Mouse (Mus musculus) hindbrain, postnatal 0 days (tissue): ENCODE data around the gene Abtb2. TPM values are rescaled to one million over a fixed set of nuclear protein-coding genes. Genes with fewer than 3 reads are reported as not detected.

Experiments
- ATAC-seq: fragments of 200-750 bp; cut with Nextera tagmentation; 2 replicates; pipeline ENCODE4 v1.8.0; 2017; ENCODE audit warnings: mild to moderate bottlenecking, moderate TSS enrichment, moderate library complexity
- DNase-seq: peaks from one replicate; pipeline ENCODE4 v3.0.0-alpha.2; 2015; ENCODE audit warnings: low spot score
- H3K27ac ChIP-seq: fragments of 300-500 bp; sonication (generic); 2 replicates; pipeline ENCODE4 v1.5.1; 2014; ENCODE audit warnings: mild to moderate bottlenecking
- H3K27me3 ChIP-seq: fragments of 300-500 bp; sonication (generic); 2 replicates; pipeline ENCODE4 v1.6.1; 2014; ENCODE audit warnings: low read length, mixed read lengths; ENCODE audit not compliant: insufficient read depth
- H3K36me3 ChIP-seq: fragments of 300-500 bp; sonication (generic); 2 replicates; pipeline ENCODE4 v1.6.1; 2014; ENCODE audit warnings: low read length, mixed read lengths; ENCODE audit not compliant: insufficient read depth
- H3K4me1 ChIP-seq: fragments of 300-500 bp; sonication (generic); 2 replicates; pipeline ENCODE4 v1.6.1; 2014; ENCODE audit warnings: antibody characterized with exemption, low read length, mixed read lengths; ENCODE audit not compliant: insufficient read depth
- H3K4me2 ChIP-seq: fragments of 300-500 bp; sonication (generic); 2 replicates; pipeline ENCODE4 v1.6.1; 2014; ENCODE audit warnings: low read depth, mild to moderate bottlenecking, low read length, moderate library complexity, mixed read lengths
- H3K4me3 ChIP-seq: fragments of 300-500 bp; sonication (generic); 2 replicates; pipeline ENCODE4 v1.5.1; 2014; ENCODE audit warnings: low read length
- H3K9ac ChIP-seq: fragments of 300-500 bp; sonication (generic); replicated peaks from 2 replicates; pipeline ENCODE4 v1.6.1; 2014; ENCODE audit warnings: mild to moderate bottlenecking, low read length, moderate library complexity, mixed read lengths
- H3K9me3 ChIP-seq: fragments of 300-500 bp; sonication (generic); 2 replicates; pipeline ENCODE4 v1.6.1; 2016; ENCODE audit warnings: low read length, mixed read lengths
- CTCF ChIP-seq: IDR thresholded peaks from 2 replicates; pipeline ENCODE4 v1.5.1; 2016; ENCODE audit warnings: antibody characterized with exemption, control low read depth, low read depth
- WGBS: fragments of 180-500 bp; shearing (Covaris S2); extraction: QIAGEN DNeasy Blood & Tissue Kit; methylation state at CpG from one replicate; pipeline ENCODE4 v1.1.7; 2014; 5-methylcytosine and 5-hydroxymethylcytosine counted together
- polyA plus RNA-seq: library from polyadenylated mRNA; unstranded; fragments of >200 nt; fragmentation: Nextera tagmentation; extraction: Ambion mirVana; gene quantifications from 2 replicates; pipeline ENCODE4 v1.2.1, GENCODE M21; 2015
- total RNA-seq: library from RNA; depleted of rRNA; stranded (reverse); fragments of >200 nt; gene quantifications from 2 replicates; pipeline ENCODE4 v1.2.3, GENCODE M21; 2014

Abtb2 gene
- total and polyA plus RNA-seq, 2 experiments from 2014 or later: 11.7 to 45.9 TPM

GRCm38 (mm10) chr2:103610831-103611535 is 44.9 kb downstream of the Abtb2 start:
- 43% methylated on average over 8 of the region's 8 CpGs for WGBS
- 0 out of 2 replicates have a peak, but pooled peaks have one; percentile 27 for ATAC-seq

DNA sequence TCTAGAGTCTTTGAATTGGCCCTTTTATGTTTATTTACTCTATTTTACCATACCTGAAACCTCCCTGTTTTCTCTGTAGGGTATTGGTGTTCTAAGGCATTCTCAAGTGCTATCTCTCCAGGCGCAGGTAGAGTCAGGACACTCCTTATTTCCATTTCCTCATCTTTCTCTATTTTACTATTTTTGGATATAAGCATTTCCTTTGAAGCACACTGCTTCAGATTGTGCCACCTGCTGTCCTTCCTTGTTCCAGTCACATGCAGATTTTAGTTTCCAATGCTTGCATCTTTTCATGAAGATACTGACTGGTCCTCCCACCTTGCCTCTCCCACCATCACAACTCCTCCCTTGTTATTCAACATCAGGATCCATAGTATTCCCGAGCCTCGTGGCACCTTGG is 47.8 kb downstream of the Abtb2 start:
- Histone ChIP-seq H3K36me3 (no peaks in the 10 kb centered on the region), H3K9me3 (no peaks in the 10 kb centered on the region), H3K4me1 (peaks cover 21% of the 10 kb centered on the region), H3K4me2 (no peak overlapping the region), H3K27ac (no peak overlapping the region), H3K27me3 (no peaks in the 10 kb centered on the region), H3K9ac (no peak overlapping the region), H3K4me3 (no peak overlapping the region)
- WGBS: 77% methylated on average over 3 of the region's 3 CpGs
- TF ChIP-seq CTCF: no peak
- DNase-seq (no peak), ATAC-seq (no peak)

More at GRCm38 (mm10) chr2:103610831-103611535, 44.9 kb downstream of the Abtb2 start:
- no peaks in the 10 kb centered on the region for H3K9me3 ChIP-seq
- peak overlapping the region; percentile 54 for H3K27ac ChIP-seq
- H3K4me1 ChIP-seq: peaks cover 21% of the 10 kb centered on the region
- H3K27me3 ChIP-seq: no peaks in the 10 kb centered on the region
- no peak overlapping the region; the same call in 1 of the 2 replicates for H3K4me2 ChIP-seq
- H3K4me3 ChIP-seq: no peak overlapping the region
- no peaks in the 10 kb centered on the region for H3K36me3 ChIP-seq
- H3K9ac ChIP-seq: no peak overlapping the region
- DNase-seq: peak; percentile 58
- TF ChIP-seq CTCF: no peak

- no peak for ATAC-seq
- 91% methylated on average over 5 of the region's 5 CpGs for WGBS
Measured at GRCm38 (mm10) chr2:103615028-103615427, 48.9 kb downstream of the Abtb2 start.

GRCm38 (mm10) chr2:103618407-103618806 is 52.3 kb downstream of the Abtb2 start:
- H3K9ac ChIP-seq: no peak overlapping the region
- no peaks in the 10 kb centered on the region for H3K9me3 ChIP-seq
- H3K4me1 ChIP-seq: peaks cover 4% of the 10 kb centered on the region; the same call in 1 of the 2 replicates
- H3K4me2 ChIP-seq: no peak overlapping the region
- H3K27me3 ChIP-seq: no peaks in the 10 kb centered on the region
- no peak overlapping the region for H3K4me3 ChIP-seq
- no peaks in the 10 kb centered on the region for H3K36me3 ChIP-seq
- no peak overlapping the region for H3K27ac ChIP-seq
- ATAC-seq (0 out of 2 replicates have a peak, but pooled peaks have one; percentile 47), DNase-seq (no peak)
- no peak for TF ChIP-seq CTCF

More at GRCm38 (mm10) chr2:103615028-103615427, 48.9 kb downstream of the Abtb2 start:
- H3K4me3 ChIP-seq: no peak overlapping the region
- H3K9me3 ChIP-seq: no peaks in the 10 kb centered on the region
- peaks cover 12% of the 10 kb centered on the region for H3K4me1 ChIP-seq
- no peak overlapping the region for H3K27ac ChIP-seq
- H3K36me3 ChIP-seq: no peaks in the 10 kb centered on the region
- H3K27me3 ChIP-seq: no peaks in the 10 kb centered on the region
- no peak for DNase-seq
- no peak overlapping the region for H3K4me2 ChIP-seq
- no peak overlapping the region for H3K9ac ChIP-seq
- no peak for TF ChIP-seq CTCF

DNA sequence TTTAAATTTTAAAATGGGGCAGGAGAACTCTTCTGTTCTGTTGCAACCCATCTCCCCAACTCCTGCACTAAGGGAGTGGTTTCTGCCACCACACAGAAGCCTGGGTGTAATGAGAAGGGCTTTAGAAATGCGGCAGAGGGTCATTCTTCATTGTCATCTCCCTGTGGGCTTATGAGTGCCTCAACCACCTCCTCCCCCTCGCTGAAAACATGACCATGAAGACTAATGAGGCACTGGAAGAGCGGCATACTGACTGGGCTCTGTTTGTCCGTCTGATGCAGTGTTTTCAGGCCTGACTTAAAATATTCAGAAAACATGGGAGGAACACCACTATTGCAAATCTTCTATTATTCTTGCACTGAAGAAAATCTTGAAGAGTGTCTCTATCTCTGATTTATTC is 56.8 kb downstream of the Abtb2 start:
- WGBS: 42% methylated on average over 4 of the region's 4 CpGs
- Histone ChIP-seq H3K4me2 (no peak overlapping the region), H3K4me1 (peaks cover 18% of the 10 kb centered on the region), H3K9me3 (no peaks in the 10 kb centered on the region), H3K4me3 (no peak overlapping the region), H3K27me3 (no peaks in the 10 kb centered on the region), H3K27ac (no peak overlapping the region), H3K9ac (no peak overlapping the region), H3K36me3 (no peaks in the 10 kb centered on the region)
- DNase-seq (no peak), ATAC-seq (no peak)
- TF ChIP-seq CTCF: no peak

- Histone ChIP-seq H3K27ac (peak overlapping the region; percentile 5; the same call in 1 of the 2 replicates), H3K4me2 (no peak overlapping the region), H3K4me1 (peaks cover 23% of the 10 kb centered on the region), H3K9me3 (no peaks in the 10 kb centered on the region), H3K36me3 (no peaks in the 10 kb centered on the region), H3K9ac (no peak overlapping the region; the same call in 1 of the 2 replicates), H3K27me3 (no peaks in the 10 kb centered on the region), H3K4me3 (no peak overlapping the region)
- 8% methylated on average over 7 of the region's 7 CpGs for WGBS
- TF ChIP-seq CTCF: no peak
- DNase-seq (peak; percentile 77), ATAC-seq (peak; percentile 85)
Measured at GRCm38 (mm10) chr2:103625349-103625932, 59.3 kb downstream of the Abtb2 start.

DNA sequence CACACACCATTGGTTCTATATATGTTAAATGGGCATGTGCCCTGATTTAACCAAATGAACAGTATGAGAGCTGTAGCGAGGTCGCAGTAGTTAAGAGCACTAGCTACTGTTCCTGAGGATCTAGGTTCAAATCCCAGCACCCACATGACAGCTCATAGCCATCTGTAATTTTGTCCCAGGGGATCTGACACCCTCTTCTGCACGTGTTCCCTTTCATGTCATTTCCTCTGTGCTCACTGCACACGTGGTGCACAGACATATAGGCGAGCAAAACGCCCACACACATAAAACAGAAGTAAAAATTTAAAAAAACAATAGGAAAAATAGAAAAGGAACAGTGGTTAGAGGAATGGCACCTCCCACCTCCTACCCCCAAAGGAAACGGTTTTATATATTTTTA is 61.0 kb downstream of the Abtb2 start:
- no peak for DNase-seq
- H3K4me2 ChIP-seq: no peak overlapping the region
- no peak overlapping the region for H3K9ac ChIP-seq
- no peak for ATAC-seq
- H3K27ac ChIP-seq: no peak overlapping the region
- no peaks in the 10 kb centered on the region for H3K27me3 ChIP-seq
- H3K4me3 ChIP-seq: no peak overlapping the region
- no peaks in the 10 kb centered on the region for H3K36me3 ChIP-seq
- no peak for TF ChIP-seq CTCF
- 83% methylated on average over 7 of the region's 7 CpGs for WGBS
- H3K9me3 ChIP-seq: no peaks in the 10 kb centered on the region
- H3K4me1 ChIP-seq: peaks cover 29% of the 10 kb centered on the region
